Mouse (Mus musculus) midbrain, embryonic 10.5 days (tissue): ENCODE data around the gene Cphx2. TPM values are rescaled to one million over a fixed set of nuclear protein-coding genes. Genes with fewer than 3 reads are reported as not detected.
"Not testable (repeated sequence)": the region's sequence is repeated elsewhere in the genome, so short reads cannot be mapped to it uniquely, and the experiment has no call there.

Experiments
- DNase-seq: peaks from one replicate; pipeline ENCODE4 v3.0.0-alpha.2; 2017; ENCODE audit warnings: low spot score
- H3K27ac ChIP-seq: fragments of 300-500 bp; sonication (generic); replicated peaks from 2 replicates; pipeline ENCODE4 v1.5.1; 2016; ENCODE audit warnings: mild to moderate bottlenecking
- H3K27me3 ChIP-seq: fragments of 300-500 bp; sonication (generic); 2 replicates; pipeline ENCODE4 v1.6.1; 2016; ENCODE audit warnings: low read depth, mild to moderate bottlenecking; ENCODE audit not compliant: poor library complexity, severe bottlenecking
- H3K36me3 ChIP-seq: fragments of 300-500 bp; sonication (generic); 2 replicates; pipeline ENCODE4 v1.6.1; 2016; ENCODE audit warnings: mild to moderate bottlenecking, moderate library complexity
- H3K4me1 ChIP-seq: fragments of 300-500 bp; sonication (generic); 2 replicates; pipeline ENCODE4 v1.6.1; 2016
- H3K4me3 ChIP-seq: fragments of 300-500 bp; sonication (generic); 2 replicates; pipeline ENCODE4 v1.5.1; 2016; ENCODE audit warnings: mild to moderate bottlenecking, moderate library complexity
- H3K9me3 ChIP-seq: fragments of 300-500 bp; sonication (generic); replicated peaks from 2 replicates; pipeline ENCODE4 v1.6.1; 2016; ENCODE audit warnings: mild to moderate bottlenecking
- WGBS: fragments of 180-500 bp; shearing (Covaris S2); methylation state at CpG from one replicate; pipeline ENCODE4 v1.1.7; 2016; 5-methylcytosine and 5-hydroxymethylcytosine counted together
- polyA plus RNA-seq: library from polyadenylated mRNA; unstranded; fragments of >200 nt; fragmentation: Nextera tagmentation; extraction: Ambion mirVana; gene quantifications from 2 replicates; pipeline ENCODE4 v1.2.1, GENCODE M21; 2016

The Cphx2 gene
- polyA plus RNA-seq, 1 experiment from 2014 or later: not detected

GRCm38 (mm10) chr14:26097622-26098021 is 16.3 kb downstream of the Cphx2 start:
- not testable (repeated sequence) for H3K4me1 ChIP-seq, H3K36me3 ChIP-seq, H3K27me3 ChIP-seq, H3K27ac ChIP-seq, H3K9me3 ChIP-seq, H3K4me3 ChIP-seq, DNase-seq
- no CpG with 5 or more reads among the region's 3 CpGs for WGBS

GRCm38 (mm10) chr14:26118150-26118549 is 36.8 kb downstream of the Cphx2 start, which contains the start of gene Duxbl2:
Gene Duxbl2, plus strand, starts transcription at chr14:26118349.
- H3K4me3 ChIP-seq, H3K9me3 ChIP-seq, DNase-seq, H3K27ac ChIP-seq, H3K4me1 ChIP-seq, H3K27me3 ChIP-seq, H3K36me3 ChIP-seq: not testable (repeated sequence)
- no CpG with 5 or more reads among the region's 7 CpGs for WGBS

- not testable (repeated sequence) for H3K9me3 ChIP-seq, DNase-seq
- no CpG with 5 or more reads among the region's 18 CpGs for WGBS
Observed at GRCm38 (mm10) chr14:26118550-26119000, 37.3 kb downstream of the Cphx2 start.

GRCm38 (mm10) chr14:26119095-26119494 is 37.8 kb downstream of the Cphx2 start:
- WGBS: no CpG with 5 or more reads among the region's 7 CpGs
- not testable (repeated sequence) for H3K4me1 ChIP-seq, DNase-seq, H3K36me3 ChIP-seq, H3K27me3 ChIP-seq, H3K27ac ChIP-seq, H3K4me3 ChIP-seq, H3K9me3 ChIP-seq

More at GRCm38 (mm10) chr14:26118550-26119000, 37.3 kb downstream of the Cphx2 start:
- H3K4me3 ChIP-seq, H3K27ac ChIP-seq, H3K27me3 ChIP-seq, H3K36me3 ChIP-seq, H3K4me1 ChIP-seq: not testable (repeated sequence)

Other genes starting within 250 kb of the Cphx2 start
- gene Anxa11, start 239.4 kb upstream of the Cphx2 start, polyA plus RNA-seq: 3.3 and 3.9 TPM in 2 replicates
- gene Plac9a, start 178.4 kb upstream of the Cphx2 start, polyA plus RNA-seq: not detected in 2 replicates
- gene Tmem254a, start 153.8 kb upstream of the Cphx2 start, polyA plus RNA-seq: 1.6 and 3.7 TPM in 2 replicates
- gene Cphx1, start 143.2 kb upstream of the Cphx2 start, polyA plus RNA-seq: not detected in 2 replicates
- gene Duxbl1, start 102.9 kb upstream of the Cphx2 start, polyA plus RNA-seq: 4.9 and 6.7 TPM in 2 replicates
- 0.36 and 3.3 TPM in 2 replicates for gene Gm9780, start 38.8 kb upstream of the Cphx2 start, polyA plus RNA-seq
- 19.9 TPM in 2 replicates for gene Tmem254c, start 14.2 kb upstream of the Cphx2 start, polyA plus RNA-seq
- gene Cphx3, start 781 bp downstream of the Cphx2 start, polyA plus RNA-seq: not detected in 2 replicates
- gene Duxbl2, start 36.8 kb downstream of the Cphx2 start, polyA plus RNA-seq: not detected in 2 replicates
- gene Plac9b, start 101.0 kb downstream of the Cphx2 start, polyA plus RNA-seq: 0.80 and 1.5 TPM in 2 replicates
- gene Tmem254b, start 125.5 kb downstream of the Cphx2 start, polyA plus RNA-seq: 15.9 and 20.4 TPM in 2 replicates
- 6.6 and 9.5 TPM in 2 replicates for gene Duxbl3, start 176.4 kb downstream of the Cphx2 start, polyA plus RNA-seq